Mouse (Mus musculus) heart, postnatal 0 days (tissue): ENCODE results near the gene Egflam. TPM values are rescaled to one million over a fixed set of nuclear protein-coding genes. Genes with fewer than 3 reads are reported as not detected.

Source experiments
- ATAC-seq: fragments of 200-750 bp; cut with Nextera tagmentation; 2 replicates; pipeline ENCODE4 v1.8.0; 2017; ENCODE audit warnings: low read depth, moderate number of reproducible peaks, moderate library complexity; ENCODE audit not compliant: insufficient read depth
- DNase-seq: peaks from one replicate; pipeline ENCODE4 v3.0.0-alpha.2; 2016; ENCODE audit warnings: low spot score
- H3K27ac ChIP-seq: fragments of 300-500 bp; sonication (generic); 2 replicates; pipeline ENCODE4 v1.5.1; 2014; ENCODE audit warnings: low read depth, mild to moderate bottlenecking
- H3K27me3 ChIP-seq: fragments of 300-500 bp; sonication (generic); 2 replicates; pipeline ENCODE4 v1.6.1; 2014; ENCODE audit warnings: low read length, mixed read lengths; ENCODE audit not compliant: control insufficient read depth, insufficient read depth
- H3K36me3 ChIP-seq: fragments of 300-500 bp; sonication (generic); replicated peaks from 2 replicates; pipeline ENCODE4 v1.6.1; 2014; ENCODE audit warnings: low read length, mixed read lengths; ENCODE audit not compliant: control insufficient read depth, insufficient read depth
- H3K4me1 ChIP-seq: fragments of 300-500 bp; sonication (generic); 2 replicates; pipeline ENCODE4 v1.6.1; 2014; ENCODE audit warnings: antibody characterized with exemption; ENCODE audit not compliant: control insufficient read depth, insufficient read depth
- H3K4me2 ChIP-seq: fragments of 300-500 bp; sonication (generic); 2 replicates; pipeline ENCODE4 v1.6.1; 2014; ENCODE audit warnings: low read depth, mild to moderate bottlenecking, low read length, moderate library complexity
- H3K4me3 ChIP-seq: fragments of 300-500 bp; sonication (generic); 2 replicates; pipeline ENCODE4 v1.5.1; 2014; ENCODE audit warnings: low read depth, low read length
- H3K9ac ChIP-seq: fragments of 300-500 bp; sonication (generic); replicated peaks from 2 replicates; pipeline ENCODE4 v1.6.1; 2014; ENCODE audit warnings: low read depth, low read length, mixed read lengths
- H3K9me3 ChIP-seq: fragments of 300-500 bp; sonication (generic); replicated peaks from 2 replicates; pipeline ENCODE4 v1.6.1; 2016; ENCODE audit warnings: low read length; ENCODE audit not compliant: control insufficient read depth
- CTCF ChIP-seq: IDR thresholded peaks from 2 replicates; pipeline ENCODE4 v1.5.1; 2016; ENCODE audit warnings: antibody characterized with exemption, control low read depth, low read depth
- EP300 ChIP-seq: IDR thresholded peaks from 2 replicates; pipeline ENCODE4 v1.6.1; 2016; ENCODE audit warnings: antibody characterized with exemption, low read depth
- WGBS: fragments of 180-500 bp; shearing (Covaris S2); extraction: QIAGEN DNeasy Blood & Tissue Kit; methylation state at CpG from one replicate; pipeline ENCODE4 v1.1.7; 2014; 5-methylcytosine and 5-hydroxymethylcytosine counted together
- polyA plus RNA-seq: library from polyadenylated mRNA; unstranded; fragments of >200 nt; fragmentation: Nextera tagmentation; extraction: Ambion mirVana; gene quantifications from 2 replicates; pipeline ENCODE4 v1.2.1, GENCODE M21; 2015
- total RNA-seq: library from RNA; depleted of rRNA; stranded (reverse); fragments of >200 nt; gene quantifications from 2 replicates; pipeline ENCODE4 v1.2.3, GENCODE M21; 2014; ENCODE audit warnings: low replicate concordance

The Egflam gene
- total and polyA plus RNA-seq, 2 experiments from 2014 or later, result 2.8 to 10.2 TPM

DNA sequence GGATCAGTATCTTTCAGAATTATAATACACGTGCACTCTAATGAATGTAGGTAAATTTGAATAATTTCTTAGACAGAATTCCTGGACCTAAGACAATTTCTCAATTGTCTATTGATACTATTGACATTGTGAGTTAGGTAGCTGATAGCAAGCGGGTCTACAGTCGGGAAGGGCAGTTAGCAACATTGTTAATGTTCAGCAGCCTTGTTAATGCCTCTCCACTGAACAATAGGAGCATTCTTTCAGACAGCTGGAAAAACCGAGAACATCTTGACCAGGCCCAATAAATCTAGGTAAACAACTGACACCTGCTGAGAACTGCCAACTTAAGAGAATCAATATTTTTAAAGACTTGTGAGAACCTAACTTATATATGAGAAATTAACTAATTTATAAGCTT lies 77.3 kb downstream of the Egflam start:
- no peak for TF ChIP-seq EP300
- TF ChIP-seq CTCF, result no peak
- no peaks in the 10 kb centered on the region for H3K4me1 ChIP-seq
- WGBS, result 74% methylated on average over 4 of the region's 4 CpGs

GRCm38 (mm10) chr15:7315539-7315938 lies 82.7 kb downstream of the Egflam start:
- Histone ChIP-seq H3K4me1 (no peaks in the 10 kb centered on the region), H3K27me3 (no peaks in the 10 kb centered on the region), H3K4me2 (no peak overlapping the region), H3K27ac (no peak overlapping the region), H3K9me3 (no peaks in the 10 kb centered on the region), H3K4me3 (no peak overlapping the region), H3K36me3 (no peaks in the 10 kb centered on the region), H3K9ac (no peak overlapping the region)
- ATAC-seq (no peak), DNase-seq (no peak)
- WGBS, result 64% methylated on average over 9 of the region's 9 CpGs
- TF ChIP-seq CTCF (no peak), EP300 (no peak)

More for the DNA sequence above, 77.3 kb downstream of the Egflam start:
- ATAC-seq, result no peak
- Histone ChIP-seq H3K27me3 (no peaks in the 10 kb centered on the region), H3K36me3 (no peaks in the 10 kb centered on the region), H3K4me2 (no peak overlapping the region), H3K27ac (no peak overlapping the region), H3K9ac (no peak overlapping the region), H3K9me3 (no peaks in the 10 kb centered on the region), H3K4me3 (no peak overlapping the region)
- DNase-seq, result no peak

- no peak for TF ChIP-seq EP300
- no peak for TF ChIP-seq CTCF
- Histone ChIP-seq H3K27ac (no peak overlapping the region), H3K9me3 (no peaks in the 10 kb centered on the region), H3K4me1 (no peaks in the 10 kb centered on the region), H3K27me3 (no peaks in the 10 kb centered on the region), H3K9ac (no peak overlapping the region), H3K4me3 (no peak overlapping the region), H3K4me2 (no peak overlapping the region), H3K36me3 (no peaks in the 10 kb centered on the region)
- 84% methylated on average over 4 of the region's 4 CpGs for WGBS
- no peak for ATAC-seq
- no peak for DNase-seq
Observed at GRCm38 (mm10) chr15:7308711-7309110, 89.5 kb downstream of the Egflam start.

DNA sequence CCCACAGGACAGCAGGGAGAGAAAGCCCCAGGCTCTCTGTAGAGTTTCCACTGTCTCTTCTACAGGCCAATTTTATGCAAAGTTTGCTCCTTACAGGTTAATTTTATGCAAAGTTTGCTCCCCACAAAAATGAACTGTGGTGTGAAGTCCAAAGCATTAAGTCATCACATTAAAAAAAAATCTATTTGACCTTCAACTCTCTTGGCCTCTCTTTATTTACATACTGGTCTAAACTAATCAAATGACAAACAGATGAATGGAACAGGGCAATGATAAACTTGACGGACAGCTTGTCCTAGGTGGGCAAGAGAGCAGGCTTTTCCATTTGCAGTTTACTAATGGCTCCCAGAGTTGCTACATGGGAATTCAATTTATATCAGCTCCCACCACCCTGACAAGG lies 98.3 kb downstream of the Egflam start:
- no peak for ATAC-seq
- Histone ChIP-seq H3K27ac (no peak overlapping the region), H3K4me1 (no peaks in the 10 kb centered on the region), H3K9me3 (no peaks in the 10 kb centered on the region), H3K27me3 (no peaks in the 10 kb centered on the region), H3K4me2 (no peak overlapping the region), H3K36me3 (no peaks in the 10 kb centered on the region), H3K4me3 (no peak overlapping the region), H3K9ac (no peak overlapping the region)
- TF ChIP-seq EP300 (no peak), CTCF (no peak)
- no peak for DNase-seq
- WGBS, result 63% methylated on average over 1 of the region's 1 CpGs

GRCm38 (mm10) chr15:7295199-7295598 lies 103.0 kb downstream of the Egflam start:
- H3K4me3 ChIP-seq, result no peak overlapping the region
- ATAC-seq (no peak), DNase-seq (no peak)
- no peak overlapping the region for H3K4me2 ChIP-seq
- no peak overlapping the region for H3K27ac ChIP-seq
- no peak overlapping the region for H3K9ac ChIP-seq
- H3K4me1 ChIP-seq, result no peaks in the 10 kb centered on the region
- no peaks in the 10 kb centered on the region for H3K9me3 ChIP-seq
- H3K36me3 ChIP-seq, result no peaks in the 10 kb centered on the region
- 91% methylated on average over 1 of the region's 1 CpGs for WGBS
- TF ChIP-seq EP300, result no peak
- TF ChIP-seq CTCF, result no peak
- H3K27me3 ChIP-seq, result no peaks in the 10 kb centered on the region

DNA sequence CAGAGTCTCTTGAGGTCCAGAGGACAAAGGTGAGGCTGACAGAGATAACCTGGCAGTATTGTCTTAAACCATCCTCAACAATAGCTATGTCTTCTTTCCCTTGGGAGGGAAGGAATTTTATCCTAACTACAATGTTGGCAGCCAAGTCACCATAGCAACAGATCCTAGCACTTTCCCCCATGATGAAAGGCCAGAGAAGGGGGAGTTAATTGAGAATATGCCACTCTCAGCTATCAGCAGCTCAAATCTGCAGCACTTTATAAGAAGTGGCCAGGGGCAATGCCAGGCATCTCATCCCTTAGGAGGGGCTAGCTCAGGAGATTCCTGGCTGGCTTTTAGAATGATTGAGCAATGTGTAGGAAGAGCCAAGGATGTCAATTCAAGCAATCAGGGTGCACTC lies 105.3 kb downstream of the Egflam start:
- H3K36me3 ChIP-seq, result no peaks in the 10 kb centered on the region
- no peak overlapping the region for H3K9ac ChIP-seq
- no peak for TF ChIP-seq EP300
- TF ChIP-seq CTCF, result no peak
- no peaks in the 10 kb centered on the region for H3K9me3 ChIP-seq
- H3K27me3 ChIP-seq, result no peaks in the 10 kb centered on the region
- no peak for ATAC-seq
- no peak overlapping the region for H3K4me3 ChIP-seq
- no peak overlapping the region for H3K4me2 ChIP-seq
- H3K4me1 ChIP-seq, result no peaks in the 10 kb centered on the region
- no peak for DNase-seq
- H3K27ac ChIP-seq, result no peak overlapping the region
